Mouse (Mus musculus) limb, embryonic 15.5 days (tissue): Measurements from ENCODE around the gene Cc2d1a. TPM values are rescaled to one million over a fixed set of nuclear protein-coding genes. Genes with fewer than 3 reads are reported as not detected.
A peak's percentile ranks its signal among the peaks of the same experiment; 100 is the strongest.

Source experiments
- ATAC-seq: fragments of 200-750 bp; cut with Nextera tagmentation; 2 replicates; pipeline ENCODE4 v1.8.0; 2017; ENCODE audit warnings: low read depth, moderate TSS enrichment; ENCODE audit not compliant: insufficient number of reproducible peaks, low FRiP score, low TSS enrichment
- H3K27ac ChIP-seq: fragments of 300-500 bp; sonication (generic); 2 replicates; pipeline ENCODE4 v1.5.1; 2015; ENCODE audit warnings: moderate library complexity, mild to moderate bottlenecking, inconsistent platforms
- H3K27me3 ChIP-seq: fragments of 300-500 bp; sonication (generic); 2 replicates; pipeline ENCODE4 v1.6.1; 2015; ENCODE audit warnings: inconsistent platforms
- H3K36me3 ChIP-seq: fragments of 300-500 bp; sonication (generic); 2 replicates; pipeline ENCODE4 v1.6.1; 2015; ENCODE audit warnings: inconsistent platforms
- H3K4me1 ChIP-seq: fragments of 300-500 bp; sonication (generic); 2 replicates; pipeline ENCODE4 v1.6.1; 2015; ENCODE audit warnings: inconsistent platforms
- H3K4me2 ChIP-seq: fragments of 300-500 bp; sonication (generic); 2 replicates; pipeline ENCODE4 v1.6.1; 2015; ENCODE audit warnings: mild to moderate bottlenecking, inconsistent platforms
- H3K4me3 ChIP-seq: fragments of 300-500 bp; sonication (generic); 2 replicates; pipeline ENCODE4 v1.5.1; 2015; ENCODE audit warnings: mild to moderate bottlenecking, inconsistent platforms
- H3K9ac ChIP-seq: fragments of 300-500 bp; sonication (generic); 2 replicates; pipeline ENCODE4 v1.6.1; 2015; ENCODE audit warnings: inconsistent platforms
- H3K9me3 ChIP-seq: fragments of 300-500 bp; sonication (generic); 2 replicates; pipeline ENCODE4 v1.6.1; 2016; ENCODE audit warnings: inconsistent platforms
- WGBS: fragments of 180-500 bp; shearing (Covaris S2); methylation state at CpG from one replicate; pipeline ENCODE4 v1.1.7; 2015; 5-methylcytosine and 5-hydroxymethylcytosine counted together
- polyA plus RNA-seq: library from polyadenylated mRNA; unstranded; fragments of >200 nt; fragmentation: Nextera tagmentation; extraction: Ambion mirVana; gene quantifications from 2 replicates; pipeline ENCODE4 v1.2.1, GENCODE M21; 2015

Cc2d1a gene
- polyA plus RNA-seq, result 28.5 and 29.2 TPM in 2 replicates

DNA sequence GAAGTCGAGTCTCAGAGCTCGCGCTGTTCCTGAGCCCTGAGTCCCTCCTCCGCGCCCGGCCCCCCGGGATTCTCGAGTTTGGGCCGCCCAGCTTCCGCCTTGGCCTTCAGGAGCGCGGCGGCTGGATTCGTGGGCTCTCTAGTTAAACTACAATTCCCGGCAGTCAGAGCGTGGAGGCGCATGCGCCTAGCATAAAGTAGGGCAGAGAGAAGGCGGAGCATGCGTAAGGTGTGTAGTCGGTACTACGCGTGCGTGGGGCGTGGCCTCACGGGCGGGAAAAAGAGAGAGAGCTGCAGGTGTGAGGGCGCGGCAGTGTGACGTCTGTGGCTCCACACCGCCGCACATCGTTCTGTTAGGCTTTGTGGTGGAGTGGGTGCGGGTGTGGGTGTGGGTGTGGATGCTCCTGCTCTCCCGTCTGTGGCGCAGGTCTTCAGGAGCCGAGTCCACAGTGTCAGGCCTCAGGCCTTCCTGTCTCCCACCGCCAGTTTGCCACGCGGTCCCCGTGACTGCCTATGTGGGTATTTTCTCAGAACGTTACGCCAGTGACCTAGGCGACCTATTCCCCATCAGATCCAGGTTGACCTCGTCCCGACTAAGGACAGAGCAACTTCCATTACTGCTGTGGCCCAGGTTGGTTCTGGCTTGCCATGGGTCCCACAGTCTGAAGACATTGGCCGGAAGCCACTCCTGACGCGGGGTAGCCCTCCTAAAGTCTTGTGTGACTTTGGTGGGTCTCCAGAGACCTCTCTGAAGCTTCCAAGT is at the start of gene Cc2d1a, which contains the start of gene 4930432K21Rik:
Cc2d1a (minus strand) TSS at position 168 of the 762 bp plus-strand sequence.
4930432K21Rik (plus strand) TSS at position 257 of the 762 bp plus-strand sequence.
- peak within 1 kb of the TSS; percentile 91 for H3K4me2 ChIP-seq
- WGBS, result 15% methylated on average over 49 of the region's 49 CpGs
- H3K4me1 ChIP-seq, result peaks cover 26% of the 10 kb centered on the region
- peak within 1 kb of the TSS; percentile 77 for H3K4me3 ChIP-seq
- peak; percentile 89 for ATAC-seq
- H3K27ac ChIP-seq, result peak within 1 kb of the TSS; percentile 81
- H3K9me3 ChIP-seq, result no peaks in the 10 kb centered on the region
- H3K27me3 ChIP-seq, result no peaks in the 10 kb centered on the region
- H3K9ac ChIP-seq, result peak within 1 kb of the TSS; percentile 85
- peaks cover 21% of the 10 kb centered on the region for H3K36me3 ChIP-seq

DNA sequence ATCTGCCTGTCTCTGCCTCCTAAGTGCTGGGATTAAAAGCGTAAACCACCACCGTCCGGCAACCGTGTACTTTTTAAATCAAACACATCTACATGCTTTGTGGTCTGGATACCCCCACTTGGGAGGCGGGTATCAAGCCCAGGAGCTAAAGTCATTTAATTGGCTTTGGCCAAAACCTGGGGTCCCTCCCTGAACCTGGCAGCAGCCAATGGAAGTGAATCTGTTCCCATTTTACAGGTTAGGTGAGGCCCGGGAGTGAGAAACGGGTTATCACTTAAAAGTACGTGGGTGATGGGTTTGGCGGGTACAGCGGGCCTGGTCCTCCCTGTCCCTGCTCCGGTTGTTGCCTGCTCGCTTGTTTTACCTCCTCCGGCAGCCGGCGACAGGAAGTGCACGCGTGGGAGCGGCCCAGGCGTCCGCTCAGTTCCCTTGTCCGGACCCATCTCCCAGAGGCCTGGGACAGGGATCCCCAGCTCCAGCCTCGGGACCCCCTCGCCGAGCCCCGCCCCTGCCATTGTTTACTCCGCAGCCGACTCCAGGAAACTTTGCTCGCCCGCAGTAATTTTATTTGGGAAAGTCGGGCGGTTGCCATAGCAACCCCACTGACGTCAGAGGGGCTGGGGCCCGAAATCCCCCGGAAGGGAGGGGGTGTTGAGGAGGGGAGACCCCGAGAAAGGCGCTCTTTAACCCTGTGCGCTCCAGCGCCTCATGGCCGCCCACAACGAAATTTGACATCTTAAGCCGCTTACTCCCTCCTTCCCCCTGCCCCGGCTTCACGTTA is 49.6 kb upstream of the Cc2d1a start:
- Histone ChIP-seq H3K4me1 (peaks cover 57% of the 10 kb centered on the region), H3K4me2 (peak overlapping the region; percentile 63), H3K27ac (peak overlapping the region; percentile 99), H3K36me3 (no peaks in the 10 kb centered on the region), H3K27me3 (no peaks in the 10 kb centered on the region), H3K9me3 (no peaks in the 10 kb centered on the region), H3K4me3 (peak overlapping the region; percentile 57), H3K9ac (peak overlapping the region; percentile 53)
- WGBS, result 2% methylated on average over 43 of the region's 43 CpGs
- ATAC-seq, result peak; percentile 42

DNA sequence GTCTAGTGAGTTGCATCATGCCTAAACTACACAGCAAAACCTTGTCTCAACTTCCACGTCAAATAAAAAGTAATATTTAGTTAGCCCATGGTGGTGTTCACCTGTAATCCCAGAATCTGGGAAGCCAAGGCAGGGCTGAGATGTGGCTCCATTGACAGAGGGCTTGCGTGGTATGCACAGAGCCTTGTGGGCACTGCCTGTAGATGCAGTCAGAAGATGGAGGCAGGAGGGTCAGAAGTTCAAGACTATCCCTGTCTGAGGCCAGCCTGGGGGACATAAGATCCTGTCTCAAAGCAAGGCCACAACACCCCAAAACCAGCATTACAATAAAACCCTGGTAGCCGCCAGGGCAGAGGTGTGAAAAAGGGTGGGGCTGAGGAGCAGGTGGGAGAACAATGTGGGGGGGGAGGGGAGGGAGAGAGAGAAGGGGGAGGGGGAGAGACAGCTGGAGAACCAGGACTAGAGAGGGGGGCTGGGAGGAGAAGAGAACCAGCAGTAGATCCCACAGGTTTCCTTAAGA is 46.5 kb upstream of the Cc2d1a start:
- Histone ChIP-seq H3K27me3 (no peaks in the 10 kb centered on the region), H3K4me1 (peaks cover 46% of the 10 kb centered on the region), H3K4me3 (no peak overlapping the region), H3K9me3 (no peaks in the 10 kb centered on the region), H3K4me2 (no peak overlapping the region), H3K36me3 (no peaks in the 10 kb centered on the region), H3K9ac (no peak overlapping the region), H3K27ac (no peak overlapping the region)
- ATAC-seq, result no peak
- WGBS, result 66% methylated on average over 3 of the region's 3 CpGs

DNA sequence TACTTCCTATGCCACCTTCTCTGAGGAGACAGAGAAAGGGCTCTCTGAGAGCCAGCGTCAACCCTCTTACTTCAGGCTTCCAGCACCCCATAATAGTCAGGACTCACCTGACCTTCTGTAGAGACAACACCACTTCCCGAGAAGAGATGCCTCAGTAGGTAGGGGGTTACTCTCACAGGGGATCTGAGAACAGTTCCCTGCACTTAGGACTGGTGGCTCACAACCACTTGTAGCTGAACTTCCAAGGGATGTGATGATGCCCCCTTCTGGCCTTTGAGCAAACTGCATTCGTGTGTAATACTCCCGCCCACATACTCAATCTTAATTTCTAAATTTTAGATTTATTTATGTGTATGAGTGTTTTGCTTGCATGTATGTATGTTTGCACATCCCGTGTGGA is 45.8 kb upstream of the Cc2d1a start:
- WGBS, result 81% methylated on average over 5 of the region's 5 CpGs
- Histone ChIP-seq H3K9me3 (no peaks in the 10 kb centered on the region), H3K4me2 (no peak overlapping the region), H3K27me3 (no peaks in the 10 kb centered on the region), H3K4me1 (peaks cover 39% of the 10 kb centered on the region), H3K27ac (peak overlapping the region; percentile 64; the same call in 1 of the 2 replicates), H3K36me3 (no peaks in the 10 kb centered on the region), H3K4me3 (no peak overlapping the region), H3K9ac (no peak overlapping the region)
- ATAC-seq, result no peak

DNA sequence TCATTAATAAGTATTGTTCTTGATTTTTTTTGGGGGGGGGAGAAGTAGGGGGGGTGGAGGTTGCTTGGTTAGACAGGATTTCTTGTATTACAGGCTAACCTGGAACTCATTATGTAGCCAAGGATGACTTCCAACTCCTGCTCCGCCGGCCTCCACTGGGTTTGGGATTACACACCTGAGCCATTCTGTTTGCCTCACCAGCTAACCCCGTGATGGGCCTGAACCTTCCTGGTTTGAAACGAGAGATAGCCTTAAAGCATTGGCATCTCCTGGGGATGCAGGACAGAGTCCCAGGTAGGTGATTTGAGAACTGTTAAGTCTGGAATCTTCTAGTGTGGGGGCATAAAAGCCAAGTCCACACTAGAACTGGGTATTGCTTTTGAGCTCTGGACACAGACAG is 45.4 kb upstream of the Cc2d1a start:
- peaks cover 35% of the 10 kb centered on the region for H3K4me1 ChIP-seq
- H3K9ac ChIP-seq, result no peak overlapping the region
- H3K27me3 ChIP-seq, result no peaks in the 10 kb centered on the region
- no peaks in the 10 kb centered on the region for H3K36me3 ChIP-seq
- no peak overlapping the region for H3K4me3 ChIP-seq
- WGBS, result 35% methylated on average over 4 of the region's 4 CpGs
- no peak overlapping the region for H3K4me2 ChIP-seq
- H3K9me3 ChIP-seq, result no peaks in the 10 kb centered on the region
- H3K27ac ChIP-seq, result peak overlapping the region; percentile 64; the same call in 1 of the 2 replicates
- no peak for ATAC-seq

DNA sequence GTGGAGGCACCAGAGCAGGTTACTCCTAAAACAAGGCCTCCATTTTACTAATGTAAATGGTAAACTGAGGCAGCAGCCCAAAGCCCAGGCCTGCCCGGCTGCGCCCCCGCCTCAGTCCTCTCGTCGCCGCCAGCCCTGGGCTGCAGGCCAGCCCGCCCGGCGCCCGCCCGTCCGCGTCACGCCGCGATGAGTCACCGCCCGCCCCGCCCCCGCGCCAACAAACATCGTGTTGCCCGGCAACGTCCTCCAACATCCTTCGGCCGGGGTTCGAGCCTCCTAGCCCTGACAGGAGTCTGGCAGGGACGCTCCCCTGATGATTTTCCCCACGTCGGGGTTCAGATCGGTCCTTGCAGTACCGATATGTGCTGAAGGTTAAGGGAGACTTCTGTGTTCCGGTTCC is 44.8 kb upstream of the Cc2d1a start:
- ATAC-seq, result peak; percentile 53
- H3K27me3 ChIP-seq, result no peaks in the 10 kb centered on the region
- whole genome bisulfite sequencing, result 3% methylated on average over 33 of the region's 33 CpGs

DNA sequence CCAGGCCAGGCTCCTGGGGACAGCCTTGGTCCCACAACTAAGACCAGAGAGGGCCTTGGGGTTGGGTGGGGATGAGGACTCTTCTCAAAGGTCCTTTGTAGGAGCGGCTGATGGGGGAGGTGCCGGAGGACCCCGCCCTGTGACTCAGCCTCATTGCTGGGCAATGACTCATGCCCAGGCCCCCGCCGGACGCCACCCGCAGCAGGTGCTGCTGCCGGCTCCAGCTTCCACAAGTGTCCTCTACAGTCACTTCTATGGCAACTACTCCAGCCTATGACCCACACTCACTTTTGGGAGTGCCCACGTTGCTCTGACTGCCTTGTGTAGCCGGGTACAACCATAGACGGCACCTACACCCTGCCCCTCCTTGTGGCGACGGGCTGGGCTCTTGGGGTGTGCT is 44.3 kb upstream of the Cc2d1a start:
- no peaks in the 10 kb centered on the region for H3K36me3 ChIP-seq
- H3K9ac ChIP-seq, result no peak overlapping the region
- H3K4me1 ChIP-seq, result peaks cover 33% of the 10 kb centered on the region
- peak; percentile 72 for ATAC-seq
- 22% methylated on average over 13 of the region's 13 CpGs for WGBS
- H3K27ac ChIP-seq, result peak overlapping the region; percentile 90
- no peaks in the 10 kb centered on the region for H3K9me3 ChIP-seq
- peak overlapping the region; percentile 49 for H3K4me2 ChIP-seq
- H3K4me3 ChIP-seq, result peak overlapping the region; percentile 27
- no peaks in the 10 kb centered on the region for H3K27me3 ChIP-seq

More for the DNA sequence above, 44.8 kb upstream of the Cc2d1a start:
- Histone ChIP-seq H3K27ac (peak overlapping the region; percentile 90), H3K36me3 (no peaks in the 10 kb centered on the region), H3K9ac (no peak overlapping the region), H3K9me3 (no peaks in the 10 kb centered on the region), H3K4me2 (peak overlapping the region; percentile 49), H3K4me3 (peak overlapping the region; percentile 27), H3K4me1 (peaks cover 29% of the 10 kb centered on the region)

DNA sequence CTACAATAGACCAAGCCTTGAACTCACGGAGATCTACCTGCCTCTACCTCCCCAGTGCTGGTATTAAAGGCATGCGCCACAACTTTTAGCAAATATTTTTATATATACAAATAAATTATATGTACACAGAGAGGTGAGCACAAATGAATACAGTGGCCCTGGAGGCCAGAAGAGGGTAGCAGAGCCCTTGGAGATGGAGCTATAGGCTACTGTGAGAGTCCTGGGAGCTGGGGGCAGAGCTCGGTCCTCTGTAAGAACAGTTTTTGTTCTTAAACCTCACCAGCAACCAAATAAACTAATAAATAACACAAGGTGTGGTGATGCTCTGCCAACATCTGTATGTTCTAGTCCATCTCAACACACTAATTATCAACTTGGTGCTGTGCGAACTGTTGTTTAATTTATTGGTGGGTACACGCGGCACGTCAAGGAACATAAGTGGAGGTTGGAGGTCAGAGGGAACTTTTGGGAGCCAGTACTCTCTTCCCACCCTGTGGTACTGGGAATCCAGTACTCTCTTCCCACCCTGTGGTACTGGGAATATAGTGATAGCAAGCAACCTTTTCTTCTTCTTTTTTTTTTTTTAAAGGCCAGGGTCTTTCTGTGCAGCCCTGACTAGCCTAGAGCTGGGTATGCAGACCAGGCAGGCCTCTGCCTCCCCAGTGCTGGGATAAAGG is 42.6 kb upstream of the Cc2d1a start:
- Histone ChIP-seq H3K4me3 (no peak overlapping the region), H3K9me3 (no peaks in the 10 kb centered on the region), H3K27ac (peak overlapping the region; percentile 22; the same call in 1 of the 2 replicates), H3K4me2 (no peak overlapping the region), H3K9ac (no peak overlapping the region), H3K36me3 (no peaks in the 10 kb centered on the region), H3K27me3 (no peaks in the 10 kb centered on the region), H3K4me1 (peaks cover 39% of the 10 kb centered on the region)
- ATAC-seq, result no peak
- WGBS, result 89% methylated on average over 7 of the region's 7 CpGs

DNA sequence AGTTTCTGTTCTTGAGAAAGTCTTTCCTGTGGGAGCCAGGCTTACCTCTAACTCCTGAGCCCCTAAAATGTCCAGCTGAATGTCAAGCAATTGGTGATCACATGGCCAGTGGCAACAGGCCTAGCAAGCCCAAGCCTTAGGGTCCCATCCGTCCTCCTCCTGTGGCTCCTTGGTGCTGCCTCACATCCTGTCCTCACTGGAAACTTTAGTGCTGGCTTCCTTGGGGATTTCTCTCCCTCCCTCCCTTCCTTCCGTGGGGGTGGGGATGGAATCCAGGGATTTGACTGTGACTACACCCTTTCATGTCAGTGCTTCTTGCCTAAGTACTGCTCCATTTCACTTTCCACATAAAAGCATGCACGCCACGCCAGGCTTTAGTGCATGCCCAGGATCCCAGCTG is 41.9 kb upstream of the Cc2d1a start:
- Histone ChIP-seq H3K4me2 (no peak overlapping the region), H3K9me3 (no peaks in the 10 kb centered on the region), H3K4me1 (peaks cover 43% of the 10 kb centered on the region), H3K27ac (peak overlapping the region; percentile 22; the same call in 1 of the 2 replicates), H3K9ac (no peak overlapping the region), H3K4me3 (no peak overlapping the region), H3K36me3 (no peaks in the 10 kb centered on the region), H3K27me3 (no peaks in the 10 kb centered on the region)
- no peak for ATAC-seq
- WGBS, result 38% methylated on average over 4 of the region's 4 CpGs

DNA sequence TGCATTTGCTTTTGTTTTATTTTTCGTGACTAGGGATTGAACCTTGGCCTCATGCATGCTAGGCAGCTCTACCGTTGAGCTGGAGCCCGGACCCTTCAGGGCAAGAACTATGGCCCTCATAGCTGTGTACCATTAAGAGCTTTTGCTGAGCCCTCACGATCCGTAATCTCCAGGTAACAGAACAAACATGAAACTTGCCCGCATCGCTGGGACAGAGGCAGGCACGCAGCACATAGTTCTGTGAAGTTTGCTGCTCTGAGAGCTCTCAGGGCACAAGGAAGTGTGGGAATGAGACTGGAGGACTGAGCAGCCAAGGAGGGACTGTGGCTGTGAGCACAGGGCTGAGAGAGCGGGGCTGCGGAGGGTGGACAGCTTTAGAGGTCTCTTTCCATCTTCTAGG is 40.9 kb upstream of the Cc2d1a start:
- WGBS, result 82% methylated on average over 10 of the region's 10 CpGs
- H3K4me1 ChIP-seq, result peaks cover 50% of the 10 kb centered on the region
- no peak for ATAC-seq
- no peak overlapping the region for H3K4me2 ChIP-seq
- no peak overlapping the region for H3K4me3 ChIP-seq
- H3K9me3 ChIP-seq, result no peaks in the 10 kb centered on the region
- no peaks in the 10 kb centered on the region for H3K36me3 ChIP-seq
- H3K9ac ChIP-seq, result no peak overlapping the region
- H3K27ac ChIP-seq, result no peak overlapping the region
- H3K27me3 ChIP-seq, result no peaks in the 10 kb centered on the region

DNA sequence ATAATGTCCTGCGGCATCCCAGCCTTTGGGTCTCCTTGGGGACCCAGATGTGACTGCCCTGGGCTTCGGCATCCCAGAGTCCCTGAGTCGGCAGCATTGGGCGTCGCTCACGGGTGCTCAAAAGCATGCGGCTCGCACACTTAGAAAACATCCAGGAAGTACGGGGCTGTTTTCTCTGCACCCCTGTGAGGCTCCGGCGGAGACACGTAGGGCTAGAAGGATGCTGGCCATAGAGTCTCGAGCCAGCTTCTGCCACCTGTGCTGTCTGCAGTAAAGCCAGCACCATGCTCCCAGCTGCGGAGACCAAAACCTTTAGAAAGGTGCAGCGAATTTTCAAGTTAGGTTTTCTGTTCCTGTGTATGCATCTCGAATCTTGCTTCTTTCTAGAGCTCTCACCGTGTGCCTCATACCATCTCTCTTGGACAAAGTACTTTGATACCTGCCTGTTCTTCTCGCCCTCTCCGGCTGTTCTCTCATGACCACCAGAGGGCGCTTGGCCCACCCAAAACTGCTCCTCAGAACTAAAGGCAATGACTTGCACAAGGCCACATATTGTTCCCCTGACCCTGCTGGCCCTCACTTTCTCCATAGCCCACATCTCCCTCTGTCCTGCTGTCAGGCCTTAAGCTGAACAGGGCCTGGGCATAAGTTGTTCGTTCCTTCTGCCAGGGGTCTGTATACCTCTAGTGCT is 39.5 kb upstream of the Cc2d1a start:
- peaks cover 47% of the 10 kb centered on the region for H3K4me1 ChIP-seq
- peak overlapping the region; percentile 81 for H3K4me2 ChIP-seq
- H3K4me3 ChIP-seq, result peak overlapping the region; percentile 42
- no peaks in the 10 kb centered on the region for H3K27me3 ChIP-seq
- ATAC-seq, result no peak
- peak overlapping the region; percentile 26 for H3K9ac ChIP-seq
- no peaks in the 10 kb centered on the region for H3K9me3 ChIP-seq
- H3K27ac ChIP-seq, result peak overlapping the region; percentile 69
- 5% methylated on average over 21 of the region's 21 CpGs for WGBS
- no peaks in the 10 kb centered on the region for H3K36me3 ChIP-seq
